Mouse (Mus musculus): Measurements from ENCODE around the gene Serp2.

GRCm38 (mm10) chr14:76597751-76598150 is 41.1 kb upstream of the Serp2 start:
- TF ChIP-seq HCFC1 (IDR thresholded peaks at IDR 0.05; ENCODE audit: borderline replicate concordance, insufficient read depth, low read length) (no peak), ZC3H11A (IDR thresholded peaks at IDR 0.05; ENCODE audit: borderline replicate concordance, low read depth, low read length) (no peak)

All from ES-E14 (cell line).